Mouse (Mus musculus) ovary, postnatal 14 days (tissue): ENCODE measurements around the gene Cnr2.

ENCODE experiments used
- DNase-seq: peaks from one replicate; pipeline ENCODE4 v3.0.0; 2022; ENCODE audit warnings: low spot score

The Cnr2 gene

DNA sequence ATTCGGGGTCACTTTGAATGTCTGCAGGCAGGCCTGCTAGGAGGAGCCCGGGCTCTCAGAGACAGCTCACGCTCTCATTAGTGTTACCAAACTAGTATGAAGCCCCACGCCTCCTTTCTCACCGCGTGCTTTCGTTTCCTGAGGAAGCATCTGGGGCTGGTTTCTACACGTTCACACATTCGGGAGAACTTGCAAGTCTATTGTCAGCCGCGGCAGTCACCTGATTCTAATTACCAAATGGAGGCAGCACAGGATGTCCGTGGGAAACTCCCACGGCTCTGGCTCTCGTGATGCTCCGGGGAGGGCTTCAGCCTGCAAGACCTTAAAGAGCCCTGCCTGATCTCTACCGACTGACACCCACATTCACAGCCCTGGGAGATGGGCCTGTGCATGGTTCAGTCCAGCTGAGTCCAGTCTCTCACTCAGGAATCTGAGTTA is 18.6 kb upstream of the Cnr2 start:
- DNase-seq: peak; percentile 55

DNA sequence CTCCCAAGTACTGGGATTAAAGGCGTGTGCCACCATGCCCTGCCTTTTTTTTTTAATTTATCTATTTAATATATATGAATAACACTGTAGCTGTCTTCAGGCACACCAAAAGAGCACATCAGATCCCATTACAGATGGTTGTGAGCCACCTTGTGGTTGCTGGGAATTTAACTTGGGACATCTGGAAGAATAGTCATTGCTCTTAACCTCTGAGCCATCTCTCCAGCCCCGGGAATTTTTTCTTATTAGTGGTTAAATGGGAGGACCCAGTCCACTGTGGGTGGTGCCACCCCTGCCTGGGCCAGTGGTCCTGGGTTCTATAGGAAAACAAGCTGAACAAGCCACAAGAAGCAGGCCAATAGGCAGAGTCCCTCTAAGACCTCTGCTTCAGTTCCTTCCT is 17.5 kb upstream of the Cnr2 start:
- no peak for DNase-seq

DNA sequence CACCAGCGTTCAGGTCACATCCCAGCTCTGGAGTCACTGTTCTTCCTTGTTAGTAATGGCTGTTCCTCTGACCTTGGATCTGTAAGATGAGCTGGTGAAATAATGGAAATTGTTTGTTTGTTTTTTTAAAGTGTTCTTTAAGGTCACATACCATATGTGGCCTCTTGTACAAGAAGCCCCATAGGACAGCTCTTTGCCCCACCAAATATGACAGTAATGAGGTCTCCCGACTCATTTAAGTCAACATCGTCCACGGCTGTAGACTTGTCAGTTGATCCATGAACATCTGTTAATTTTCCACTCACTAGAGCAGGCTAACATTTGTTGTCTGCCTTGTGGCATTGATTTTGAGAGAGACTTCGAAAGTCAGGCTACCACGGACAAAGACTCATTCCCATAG is 16.2 kb upstream of the Cnr2 start:
- no peak for DNase-seq

DNA sequence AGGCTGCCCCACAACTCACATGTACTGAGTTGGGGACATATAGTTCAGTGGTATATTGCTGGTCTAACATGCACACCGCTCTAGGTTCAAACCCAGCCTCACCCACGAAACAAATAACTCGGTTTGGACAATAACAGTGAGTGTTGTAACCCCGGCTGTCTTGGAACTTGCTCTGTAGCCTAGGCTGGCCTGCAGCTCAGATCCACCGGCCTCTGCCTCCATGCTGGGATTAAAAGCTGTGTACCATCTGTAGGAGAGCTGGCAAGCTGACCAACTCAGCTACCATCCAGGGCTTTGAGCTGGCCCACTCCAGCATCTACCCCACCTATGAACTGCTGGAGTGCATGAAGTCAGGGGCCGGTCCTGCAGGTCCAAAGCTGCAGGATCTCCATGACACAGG is 15.2 kb upstream of the Cnr2 start:
- no peak for DNase-seq

DNA sequence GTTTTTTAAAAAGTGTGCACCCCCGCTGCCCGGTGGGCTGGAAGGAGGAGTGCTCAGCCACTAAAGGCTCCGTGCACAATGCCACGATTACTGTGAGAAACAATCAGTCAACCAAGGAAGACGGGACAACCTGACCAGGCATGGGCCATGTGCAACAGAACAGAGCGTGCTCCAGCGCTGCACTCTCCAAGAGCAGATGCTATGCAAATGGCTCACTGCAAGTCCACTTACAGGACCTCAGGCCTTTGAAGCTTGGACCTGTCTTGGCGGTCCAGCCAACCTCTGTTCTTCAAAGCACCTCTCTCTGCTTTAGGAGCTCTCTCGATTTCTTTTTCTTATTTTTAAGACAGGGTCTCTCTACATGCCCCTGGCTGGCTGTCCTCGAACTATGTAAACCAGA is 14.6 kb upstream of the Cnr2 start:
- no peak for DNase-seq

DNA sequence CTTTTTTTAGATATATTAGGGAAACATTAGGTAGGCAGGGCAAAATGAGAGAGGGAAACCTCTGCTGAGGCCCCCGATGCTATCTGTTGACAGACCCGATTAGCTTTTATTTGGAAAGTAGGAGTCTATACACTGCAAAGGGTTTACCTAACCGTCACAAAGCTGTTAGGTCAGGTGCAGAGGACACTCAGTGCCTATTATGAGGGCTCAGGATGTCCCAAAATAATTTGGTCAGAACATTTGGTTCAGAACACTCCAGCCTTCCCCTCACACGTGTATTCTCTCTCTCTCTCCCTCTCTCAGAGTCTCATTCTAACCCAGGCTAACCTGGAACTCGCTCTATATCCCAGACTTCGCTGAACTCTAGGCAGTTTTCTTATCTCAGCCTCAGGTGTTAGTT is 13.2 kb upstream of the Cnr2 start:
- no peak for DNase-seq

DNA sequence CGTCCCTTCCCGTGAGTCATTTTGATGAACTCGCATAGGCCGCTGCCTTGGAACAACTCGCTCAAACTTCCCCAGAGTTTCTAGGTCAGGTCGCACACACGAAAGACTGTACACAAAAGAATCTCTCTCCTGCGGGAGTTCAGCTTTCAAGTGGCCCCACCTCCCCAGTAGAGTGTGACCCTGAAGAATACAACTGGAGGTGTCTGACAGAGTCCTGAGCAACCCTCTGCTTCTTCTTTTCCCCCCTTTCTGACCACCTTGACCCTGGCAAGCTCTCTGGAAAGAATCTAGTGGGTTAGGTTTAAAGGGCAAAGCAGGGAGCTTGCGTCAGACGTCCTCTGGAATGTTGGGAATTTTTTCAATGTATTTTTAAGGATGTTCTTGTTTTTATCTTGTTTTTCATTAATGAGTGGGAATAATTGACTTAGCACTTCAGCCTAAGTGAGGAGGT is 11.8 kb upstream of the Cnr2 start:
- DNase-seq: no peak

DNA sequence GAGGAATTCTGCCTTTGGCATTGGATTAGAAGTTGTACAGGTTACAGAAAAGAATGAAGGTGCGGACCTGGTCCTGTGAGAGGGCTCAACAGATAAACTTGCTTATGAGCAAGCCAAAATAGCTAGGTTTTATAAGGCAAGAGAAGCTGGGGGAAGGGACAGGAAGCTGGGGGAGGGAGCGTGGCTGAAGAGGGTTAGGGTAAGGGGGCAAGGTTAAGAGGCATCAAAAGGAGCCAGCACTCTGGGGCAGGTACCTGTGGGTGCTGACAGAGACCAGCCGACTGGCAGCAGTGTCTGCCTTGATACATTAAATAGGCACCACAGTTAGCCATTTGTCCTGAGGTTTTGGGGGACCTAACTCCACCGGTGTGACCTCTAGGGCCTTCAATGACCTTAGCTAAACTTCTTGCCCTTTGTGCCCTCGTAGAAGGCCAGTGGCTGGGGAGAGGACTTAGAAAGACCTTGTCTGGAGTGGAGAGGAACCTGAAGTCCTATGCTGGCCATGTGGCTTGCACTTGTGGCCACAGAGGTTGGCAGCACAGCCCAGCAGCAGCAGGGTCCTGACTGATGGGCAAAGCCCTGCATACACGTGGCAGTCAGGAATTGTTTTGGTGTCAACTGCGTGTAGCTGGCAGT is 11.2 kb upstream of the Cnr2 start:
- no peak for DNase-seq

DNA sequence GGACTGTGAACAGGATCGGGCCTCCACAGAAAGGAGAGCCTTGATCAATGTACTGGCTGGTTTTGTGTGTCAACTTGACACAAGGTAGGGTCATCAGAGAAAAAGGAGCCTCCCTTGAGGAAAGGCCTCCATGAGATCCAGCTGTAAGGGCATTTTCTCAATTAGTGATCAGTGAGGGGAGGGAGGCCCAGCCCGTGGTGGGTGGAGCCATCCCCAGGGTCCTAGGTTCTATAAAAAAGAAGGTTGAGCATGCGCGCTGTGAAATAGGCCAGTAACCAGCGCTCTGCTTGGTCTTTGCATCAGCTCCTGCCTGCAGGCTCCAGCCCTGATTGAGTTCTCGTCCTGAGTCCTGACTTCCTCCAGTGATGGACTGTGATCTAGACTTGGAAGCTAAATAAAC is 10.7 kb upstream of the Cnr2 start:
- no peak for DNase-seq

DNA sequence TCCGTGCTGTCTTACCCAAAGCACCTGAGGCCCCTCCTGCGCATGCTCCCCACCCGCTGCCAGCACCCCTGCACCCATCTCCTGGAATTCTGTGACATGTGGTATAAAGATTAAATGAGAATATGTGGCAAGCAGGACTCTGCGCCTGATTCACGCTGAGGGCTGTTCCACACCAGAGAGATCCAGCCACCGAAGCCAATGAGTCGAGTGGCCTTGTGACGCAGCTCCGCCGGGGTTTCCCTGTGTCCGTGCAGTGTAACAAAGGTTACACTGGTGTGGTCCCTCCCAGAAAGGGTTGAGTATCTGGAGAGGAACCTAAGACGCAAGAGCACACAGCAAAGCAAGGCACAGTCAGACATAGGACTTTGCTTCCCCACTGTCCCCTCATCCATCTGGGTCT is 9.5 kb upstream of the Cnr2 start:
- DNase-seq: no peak

DNA sequence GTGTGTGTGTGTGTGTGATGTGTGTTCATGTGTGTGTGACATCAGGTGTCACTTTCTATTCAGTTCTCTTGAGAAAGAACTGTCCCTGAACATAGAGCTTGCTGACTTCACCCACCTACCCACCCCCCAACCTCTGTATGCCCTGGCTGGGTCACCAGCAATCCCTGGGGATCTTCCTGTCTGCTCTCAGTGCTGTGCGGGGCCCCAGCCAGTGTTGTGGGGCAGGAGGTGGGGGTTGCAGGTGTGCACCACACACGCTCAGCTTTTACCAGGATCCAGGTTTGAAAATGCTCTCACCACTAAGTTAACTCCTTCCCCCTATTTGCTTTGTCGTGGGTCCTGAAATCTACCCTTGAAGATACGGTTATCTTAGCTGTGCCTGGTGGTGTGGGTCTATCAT is 9.0 kb upstream of the Cnr2 start:
- DNase-seq: no peak

DNA sequence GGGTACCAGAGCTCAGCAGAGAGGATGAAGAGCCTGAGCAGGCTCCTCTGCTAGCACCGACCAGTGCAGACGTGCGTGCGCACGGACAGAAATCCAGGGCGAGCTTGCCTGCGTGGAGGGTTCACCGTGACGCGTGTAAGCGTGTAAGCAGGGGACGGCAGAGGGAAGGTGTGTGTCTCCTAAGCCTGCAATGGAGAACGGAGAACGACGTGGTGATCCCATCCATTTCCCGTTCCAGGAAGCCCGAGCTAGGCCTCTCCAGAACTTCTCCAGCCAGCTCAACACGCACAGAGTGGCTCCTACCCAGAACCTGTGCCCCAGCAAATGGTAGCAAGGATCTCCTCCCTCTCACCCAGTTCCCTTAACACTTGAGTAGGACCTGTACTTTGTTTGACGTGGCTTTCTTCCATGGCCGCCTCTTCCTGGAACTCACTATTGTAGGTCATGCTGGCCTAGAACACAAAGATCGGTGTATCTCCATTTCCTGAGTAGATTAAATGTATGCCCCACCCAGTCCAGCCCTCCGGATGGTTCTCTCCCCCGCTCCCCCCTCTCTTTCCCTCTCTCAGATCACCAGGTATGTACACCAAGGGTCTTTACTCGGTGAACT is 6.6 kb upstream of the Cnr2 start:
- no peak for DNase-seq

DNA sequence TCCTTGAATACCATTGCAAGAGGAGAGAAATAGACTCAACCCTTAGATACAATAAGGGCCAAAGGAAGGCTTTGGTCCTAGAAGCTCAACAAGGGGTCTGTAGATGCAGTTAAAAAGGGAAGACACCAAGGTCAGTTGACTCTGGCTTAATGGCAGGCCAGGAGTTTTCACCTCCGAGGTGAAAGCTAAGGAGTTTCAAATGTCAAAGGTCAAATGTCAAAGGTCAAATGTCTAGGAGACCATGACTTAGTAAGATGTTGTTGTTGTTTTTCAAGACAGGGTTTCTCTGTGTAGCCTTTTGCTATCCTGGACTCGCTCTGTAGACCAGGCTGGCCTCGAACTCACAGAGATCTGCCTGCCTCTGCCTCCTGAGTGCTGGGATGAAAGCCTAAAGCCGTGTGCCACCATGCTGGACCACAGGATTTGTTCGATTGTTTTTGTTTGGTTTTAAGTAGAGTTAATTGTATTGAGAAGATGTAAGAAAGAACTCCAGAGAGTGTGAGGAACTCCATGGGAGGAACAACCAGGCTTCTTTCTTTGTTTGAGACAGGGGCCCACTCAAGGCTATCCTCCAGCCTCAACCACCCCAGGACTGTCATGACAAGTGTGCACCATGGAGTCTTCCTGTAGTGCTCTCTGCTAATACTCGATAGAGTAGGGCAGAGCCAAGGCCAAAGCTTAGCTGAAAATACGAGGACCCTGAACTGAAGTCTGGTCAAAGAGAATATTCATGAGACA is 5.9 kb upstream of the Cnr2 start:
- DNase-seq: no peak

DNA sequence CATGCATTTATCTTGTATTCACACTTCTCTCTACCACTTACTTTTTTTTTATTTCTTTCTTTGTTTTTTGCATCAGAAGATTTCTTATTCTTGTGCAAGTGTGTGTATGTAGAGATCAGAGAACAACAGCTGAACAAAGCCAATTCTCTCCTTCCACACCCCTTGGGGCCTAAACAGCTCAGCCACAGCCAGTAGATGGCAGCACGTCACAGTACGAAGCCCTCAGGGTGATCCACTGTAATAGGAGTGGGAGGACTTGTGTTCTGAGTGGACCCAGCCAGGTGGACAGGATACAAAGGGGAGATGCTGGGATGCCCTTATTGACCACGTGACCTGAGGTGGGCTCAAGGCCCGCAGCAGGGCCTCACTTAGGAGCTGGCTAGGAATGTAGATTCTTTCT is 5.3 kb upstream of the Cnr2 start:
- peak; percentile 69 for DNase-seq

DNA sequence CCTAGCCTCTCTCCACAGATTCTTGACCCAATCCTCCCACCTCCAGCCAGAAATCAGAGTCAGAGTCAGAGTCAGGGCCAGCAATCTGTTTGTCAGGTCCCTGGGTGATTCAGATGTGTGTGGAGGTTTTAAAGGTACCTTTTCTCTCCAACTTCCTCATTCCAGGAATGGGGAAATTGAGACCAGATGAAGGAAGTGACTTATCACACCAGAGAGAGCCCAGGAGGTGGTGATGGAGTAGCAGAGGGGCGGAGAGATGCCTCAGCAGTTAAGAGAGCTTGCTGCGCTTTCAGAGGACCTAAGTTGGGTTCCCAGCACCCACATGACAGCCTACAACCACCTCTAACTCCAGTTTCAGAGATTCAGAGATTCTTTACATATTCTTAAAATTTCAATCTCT is 3.7 kb upstream of the Cnr2 start:
- DNase-seq: no peak

DNA sequence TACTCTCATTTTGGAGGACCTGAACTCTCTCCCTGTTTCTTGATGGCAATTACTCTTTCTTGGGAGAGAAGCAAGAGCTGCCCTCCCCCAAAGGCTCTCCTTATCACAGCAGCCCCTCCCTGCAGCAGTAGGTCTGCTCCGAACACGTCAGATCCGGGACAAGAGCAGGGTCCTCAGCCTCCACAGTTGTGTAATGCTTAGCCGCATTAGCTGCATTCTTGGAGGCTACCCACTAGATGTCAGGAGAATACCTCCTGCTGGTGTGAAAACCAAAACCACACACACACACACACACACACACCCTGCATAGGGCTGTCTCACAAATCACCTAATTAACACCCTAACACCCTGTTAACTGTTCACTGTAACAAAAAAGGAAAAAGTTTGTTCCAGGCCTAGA is 2.3 kb upstream of the Cnr2 start:
- no peak for DNase-seq

DNA sequence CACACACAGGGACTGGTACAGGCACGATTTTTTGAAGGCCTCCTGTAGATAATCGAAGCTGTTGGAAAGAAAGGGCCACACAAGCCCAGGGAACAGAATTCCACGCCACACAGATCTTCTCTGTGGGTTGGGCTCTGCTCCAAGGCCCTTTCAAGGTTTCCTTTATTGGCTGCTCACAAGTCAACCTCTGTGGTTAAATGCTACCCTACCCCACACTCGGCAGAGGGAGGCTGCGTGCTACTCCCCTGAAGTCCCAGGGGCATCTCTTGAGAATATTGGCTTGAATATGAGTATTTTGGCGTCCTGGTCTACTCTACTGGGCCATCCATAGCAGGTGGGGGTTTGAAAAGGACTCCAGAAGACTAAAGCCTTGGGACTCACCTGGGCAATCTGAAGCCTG is 963 bp downstream of the Cnr2 start:
- DNase-seq: no peak

DNA sequence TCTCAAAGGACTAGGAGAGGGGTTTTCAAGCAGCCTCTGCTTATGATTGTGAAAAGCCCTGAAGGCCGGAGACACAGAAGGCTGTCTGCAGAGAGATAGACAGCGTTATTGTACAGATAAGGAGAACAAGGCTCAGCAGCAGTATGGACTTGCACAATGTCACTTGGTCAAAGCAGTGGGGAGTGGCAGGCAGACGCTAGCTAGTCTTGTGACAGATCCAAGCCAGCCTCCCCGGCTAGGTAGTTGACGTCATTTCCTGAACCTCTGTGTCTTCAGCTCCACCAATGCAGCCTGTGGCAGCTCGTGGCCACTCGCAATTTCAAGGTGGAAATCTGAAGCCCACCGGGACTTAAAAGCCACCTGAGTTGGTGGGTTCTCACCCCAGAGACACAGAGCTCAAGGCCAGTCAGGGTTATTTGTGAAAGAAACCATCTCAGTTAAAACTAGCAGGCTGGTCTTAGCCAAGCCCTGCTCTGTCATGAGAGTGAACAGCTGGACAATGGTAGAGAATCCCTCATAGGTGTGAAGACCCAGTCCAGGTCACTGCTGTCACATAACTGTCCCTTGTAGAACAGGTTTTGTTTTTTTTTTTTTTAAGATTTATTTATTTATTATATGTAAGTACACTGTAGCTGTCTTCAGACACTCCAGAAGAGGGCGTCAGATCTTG is 3.3 kb downstream of the Cnr2 start:
- no peak for DNase-seq

DNA sequence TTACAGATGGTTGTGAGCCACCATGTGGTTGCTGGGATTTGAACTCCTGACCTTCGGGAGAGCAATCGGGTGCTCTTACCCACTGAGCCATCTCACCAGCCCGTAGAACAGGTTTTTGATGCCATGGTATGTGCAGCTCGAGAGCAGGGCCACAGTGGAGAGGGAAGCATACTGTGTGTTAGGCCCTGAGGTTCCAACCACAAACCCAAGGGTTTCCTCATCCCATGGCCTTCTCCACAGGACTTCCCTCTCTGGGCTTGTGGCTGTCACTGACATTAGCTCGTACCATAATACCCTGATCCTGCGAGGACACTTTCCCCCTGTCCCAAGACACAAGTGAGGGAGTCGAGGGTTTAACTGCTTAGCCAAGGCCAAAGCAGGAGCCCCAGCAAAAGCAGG is 3.9 kb downstream of the Cnr2 start:
- DNase-seq: no peak

DNA sequence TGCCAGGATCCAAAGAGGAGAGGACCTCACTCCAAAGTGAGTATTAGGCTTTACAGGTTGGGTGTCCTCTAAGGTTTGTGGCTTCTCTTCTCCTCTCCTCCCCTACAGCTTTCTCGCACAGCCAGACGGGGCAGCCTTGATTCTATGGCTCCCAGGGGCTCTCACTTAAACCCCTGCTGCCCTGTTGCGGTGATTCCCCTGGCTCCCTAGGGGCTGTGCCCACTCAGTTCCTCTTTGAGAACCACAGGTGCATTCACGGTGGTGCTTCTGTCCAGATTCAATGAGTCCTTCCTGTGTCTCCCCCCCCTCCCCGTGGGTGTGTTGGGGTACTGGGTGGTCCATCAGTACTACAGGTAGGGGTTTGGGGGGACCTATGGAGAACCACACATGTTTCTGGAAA is 4.8 kb downstream of the Cnr2 start:
- DNase-seq: no peak

DNA sequence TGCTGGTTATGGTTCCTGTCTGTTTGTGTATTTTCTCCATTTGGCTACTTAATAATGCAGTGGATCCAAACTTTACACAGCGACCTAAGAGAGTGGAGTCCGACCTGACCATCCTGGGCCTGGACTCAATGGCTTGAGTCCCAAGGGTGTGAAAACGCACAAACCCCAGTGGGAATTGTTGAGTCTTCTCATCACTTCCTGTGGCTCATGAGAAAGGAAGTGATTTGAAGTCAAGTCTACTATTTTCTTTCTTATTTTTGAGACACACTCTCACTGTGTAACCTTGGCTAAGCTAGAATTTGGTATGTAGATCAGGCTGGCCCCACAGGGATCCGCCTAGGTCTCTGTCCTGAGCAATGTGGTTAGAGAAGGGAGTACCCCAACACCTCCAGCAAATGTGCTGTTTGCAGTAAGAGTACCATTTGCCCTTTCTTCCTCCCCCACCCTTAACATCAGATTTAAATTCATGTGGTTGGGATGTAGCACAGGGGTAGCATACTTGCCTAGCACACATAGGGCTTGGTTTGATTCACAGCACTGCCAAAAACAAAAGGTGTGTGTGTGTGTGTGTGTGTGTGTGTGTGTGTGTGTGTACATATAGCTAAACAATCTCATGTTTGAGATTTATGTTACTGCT is 7.5 kb downstream of the Cnr2 start:
- DNase-seq: no peak

DNA sequence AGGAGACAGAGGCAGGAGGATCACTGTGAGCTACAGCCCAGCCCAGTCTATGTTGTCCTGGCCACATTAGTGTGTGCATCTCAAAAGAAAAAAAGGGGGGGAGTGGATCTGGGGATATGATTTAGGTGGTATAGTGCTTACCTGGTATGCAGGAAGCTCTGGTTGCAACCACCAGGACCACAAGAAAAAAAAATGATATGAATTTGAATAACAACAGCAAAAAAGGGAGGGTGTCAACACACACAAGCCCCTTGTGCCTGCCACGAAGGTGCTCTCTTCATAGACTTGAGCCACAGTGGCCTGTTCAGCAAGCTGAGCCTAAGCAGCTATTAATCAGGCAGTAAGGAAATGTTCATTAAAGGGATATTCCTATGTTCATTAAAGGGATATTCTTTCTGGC is 9.6 kb downstream of the Cnr2 start:
- DNase-seq: no peak

DNA sequence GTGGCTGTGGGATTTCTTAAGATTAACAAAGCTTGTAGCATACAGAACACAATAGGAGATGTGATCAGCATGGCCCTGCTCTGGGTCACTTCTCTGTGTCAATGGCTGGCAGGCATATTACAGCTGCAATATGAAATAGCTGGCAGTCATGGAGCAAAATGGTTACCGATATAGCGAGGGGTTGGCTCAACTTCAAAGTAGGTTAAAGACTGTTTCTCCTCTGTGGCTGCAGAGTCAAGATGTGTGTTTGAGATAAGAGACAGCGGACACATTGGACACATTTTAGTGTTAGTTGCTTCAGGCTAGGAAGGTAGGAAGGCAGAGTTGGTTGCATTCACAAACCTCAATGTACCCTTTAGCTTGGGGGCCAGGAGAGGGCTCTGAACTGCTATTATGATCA is 11.4 kb downstream of the Cnr2 start:
- DNase-seq: no peak
